Mouse (Mus musculus) hindbrain, embryonic 16.5 days (tissue): ENCODE results near the gene Irf4. TPM values are rescaled to one million over a fixed set of nuclear protein-coding genes. Genes with fewer than 3 reads are reported as not detected.

Source experiments
- ATAC-seq: fragments of 200-750 bp; cut with Nextera tagmentation; 2 replicates; pipeline ENCODE4 v1.8.0; 2017; ENCODE audit warnings: moderate TSS enrichment, moderate library complexity
- H3K27ac ChIP-seq: fragments of 300-500 bp; sonication (generic); 2 replicates; pipeline ENCODE4 v1.5.1; 2014; ENCODE audit warnings: low read depth, mild to moderate bottlenecking, control low read depth, low read length, moderate library complexity
- H3K27me3 ChIP-seq: fragments of 300-500 bp; sonication (generic); replicated peaks from 2 replicates; pipeline ENCODE4 v1.6.1; 2014; ENCODE audit warnings: low read length; ENCODE audit not compliant: control insufficient read depth, insufficient read depth
- H3K36me3 ChIP-seq: fragments of 300-500 bp; sonication (generic); 2 replicates; pipeline ENCODE4 v1.6.1; 2014; ENCODE audit warnings: mild to moderate bottlenecking, low read length, moderate library complexity, mixed read lengths; ENCODE audit not compliant: control insufficient read depth, insufficient read depth
- H3K4me1 ChIP-seq: fragments of 300-500 bp; sonication (generic); 2 replicates; pipeline ENCODE4 v1.6.1; 2014; ENCODE audit warnings: low read depth, low read length; ENCODE audit not compliant: control insufficient read depth, insufficient read depth
- H3K4me2 ChIP-seq: fragments of 300-500 bp; sonication (generic); 2 replicates; pipeline ENCODE4 v1.6.1; 2014; ENCODE audit warnings: mild to moderate bottlenecking, low read length, control low read depth, moderate library complexity
- H3K4me3 ChIP-seq: fragments of 300-500 bp; sonication (generic); 2 replicates; pipeline ENCODE4 v1.5.1; 2014; ENCODE audit warnings: mild to moderate bottlenecking, low read length, control low read depth, moderate library complexity
- H3K9ac ChIP-seq: fragments of 300-500 bp; sonication (generic); 2 replicates; pipeline ENCODE4 v1.6.1; 2014; ENCODE audit warnings: low read depth, mild to moderate bottlenecking, control low read depth, low read length, moderate library complexity
- H3K9me3 ChIP-seq: fragments of 300-500 bp; sonication (generic); 2 replicates; pipeline ENCODE4 v1.6.1; 2014; ENCODE audit warnings: mild to moderate bottlenecking, low read length, moderate library complexity; ENCODE audit not compliant: control insufficient read depth
- WGBS: fragments of 180-500 bp; shearing (Covaris S2); extraction: QIAGEN DNeasy Blood & Tissue Kit; methylation state at CpG from one replicate; pipeline ENCODE4 v1.1.7; 2014; 5-methylcytosine and 5-hydroxymethylcytosine counted together
- polyA plus RNA-seq: library from polyadenylated mRNA; unstranded; fragments of >200 nt; fragmentation: Nextera tagmentation; extraction: Ambion mirVana; gene quantifications from 2 replicates; pipeline ENCODE4 v1.2.1, GENCODE M21; 2015

The Irf4 gene
- polyA plus RNA-seq, 1 experiment from 2014 or later = 0.20 TPM

- no peaks in the 10 kb centered on the region for H3K9me3 ChIP-seq
- 84% methylated on average over 4 of the region's 4 CpGs for WGBS
Observed at GRCm38 (mm10) chr13:30715573-30715972, 33.5 kb upstream of the Irf4 start.

GRCm38 (mm10) chr13:30716611-30717010, 32.4 kb upstream of the Irf4 start:
- no peaks in the 10 kb centered on the region for H3K27me3 ChIP-seq
- ATAC-seq = no peak
- no peak overlapping the region for H3K4me3 ChIP-seq
- no peak overlapping the region for H3K4me2 ChIP-seq
- no peaks in the 10 kb centered on the region for H3K4me1 ChIP-seq
- no peak overlapping the region for H3K9ac ChIP-seq
- no peaks in the 10 kb centered on the region for H3K9me3 ChIP-seq
- no peak overlapping the region for H3K27ac ChIP-seq
- no peaks in the 10 kb centered on the region for H3K36me3 ChIP-seq
- 66% methylated on average over 5 of the region's 5 CpGs for WGBS

More at GRCm38 (mm10) chr13:30715573-30715972, 33.5 kb upstream of the Irf4 start:
- no peak overlapping the region for H3K4me3 ChIP-seq
- H3K27me3 ChIP-seq = no peaks in the 10 kb centered on the region
- no peaks in the 10 kb centered on the region for H3K36me3 ChIP-seq
- H3K4me2 ChIP-seq = no peak overlapping the region
- H3K4me1 ChIP-seq = no peaks in the 10 kb centered on the region
- H3K9ac ChIP-seq = no peak overlapping the region
- no peak overlapping the region for H3K27ac ChIP-seq
- no peak for ATAC-seq

DNA sequence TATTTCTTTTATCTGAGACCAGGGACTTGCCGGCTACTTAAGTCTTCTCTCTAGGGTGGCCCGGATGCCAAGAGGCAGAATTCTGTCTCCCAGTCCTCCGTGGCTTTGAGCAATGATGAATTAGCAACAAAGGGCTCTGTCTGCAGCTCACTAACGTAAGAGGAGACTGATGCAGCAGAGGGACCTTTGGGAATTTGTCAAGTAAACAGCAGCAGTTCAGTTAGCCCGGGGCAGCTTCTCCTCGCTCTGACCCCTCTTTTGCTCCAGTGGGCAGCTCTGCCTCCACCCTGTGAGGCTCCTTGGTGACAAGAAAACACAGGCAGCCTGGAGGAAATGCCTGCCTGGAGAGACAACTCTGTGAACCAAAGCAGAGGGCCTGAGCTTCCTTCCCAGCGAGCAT, 26.4 kb upstream of the Irf4 start:
- peaks cover 4% of the 10 kb centered on the region; the same call in 1 of the 2 replicates for H3K4me1 ChIP-seq
- ATAC-seq = peak; percentile 18; the same call in 1 of the 2 replicates
- no peaks in the 10 kb centered on the region for H3K36me3 ChIP-seq
- WGBS = 13% methylated on average over 7 of the region's 7 CpGs
- no peak overlapping the region for H3K9ac ChIP-seq
- no peaks in the 10 kb centered on the region for H3K27me3 ChIP-seq
- no peak overlapping the region for H3K4me3 ChIP-seq
- H3K27ac ChIP-seq = no peak overlapping the region
- no peak overlapping the region for H3K4me2 ChIP-seq
- H3K9me3 ChIP-seq = no peaks in the 10 kb centered on the region

GRCm38 (mm10) chr13:30723258-30723657, 25.8 kb upstream of the Irf4 start:
- Histone ChIP-seq H3K9ac (no peak overlapping the region), H3K27me3 (no peaks in the 10 kb centered on the region), H3K4me3 (no peak overlapping the region), H3K4me2 (no peak overlapping the region), H3K36me3 (no peaks in the 10 kb centered on the region), H3K9me3 (no peaks in the 10 kb centered on the region), H3K27ac (no peak overlapping the region), H3K4me1 (peaks cover 4% of the 10 kb centered on the region; the same call in 1 of the 2 replicates)
- 68% methylated on average over 5 of the region's 5 CpGs for WGBS
- ATAC-seq = no peak

DNA sequence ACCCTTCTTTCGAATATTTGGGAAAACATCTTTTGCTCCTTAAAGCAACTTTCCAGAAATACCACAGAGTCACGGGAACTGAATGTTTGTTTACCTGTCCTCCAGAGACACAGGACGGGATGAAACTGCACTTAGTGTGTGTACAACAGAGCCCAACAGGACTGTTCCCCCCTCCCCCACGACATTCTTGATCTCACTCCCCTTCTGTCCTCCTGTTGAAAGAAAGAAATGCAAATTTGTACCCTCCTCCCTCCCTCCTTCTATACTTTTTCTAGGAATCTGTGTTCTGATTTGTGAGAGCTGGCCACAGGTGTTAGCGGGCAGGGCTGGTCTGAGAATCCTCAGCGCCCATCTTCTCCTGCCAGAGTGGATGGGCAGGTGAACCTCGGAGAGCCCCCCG, 25.2 kb upstream of the Irf4 start:
- no peak for ATAC-seq
- H3K4me2 ChIP-seq = no peak overlapping the region
- H3K4me1 ChIP-seq = peaks cover 4% of the 10 kb centered on the region; the same call in 1 of the 2 replicates
- no peak overlapping the region for H3K9ac ChIP-seq
- H3K4me3 ChIP-seq = no peak overlapping the region
- no peaks in the 10 kb centered on the region for H3K36me3 ChIP-seq
- WGBS = 64% methylated on average over 8 of the region's 8 CpGs
- H3K9me3 ChIP-seq = no peaks in the 10 kb centered on the region
- no peaks in the 10 kb centered on the region for H3K27me3 ChIP-seq
- H3K27ac ChIP-seq = no peak overlapping the region

DNA sequence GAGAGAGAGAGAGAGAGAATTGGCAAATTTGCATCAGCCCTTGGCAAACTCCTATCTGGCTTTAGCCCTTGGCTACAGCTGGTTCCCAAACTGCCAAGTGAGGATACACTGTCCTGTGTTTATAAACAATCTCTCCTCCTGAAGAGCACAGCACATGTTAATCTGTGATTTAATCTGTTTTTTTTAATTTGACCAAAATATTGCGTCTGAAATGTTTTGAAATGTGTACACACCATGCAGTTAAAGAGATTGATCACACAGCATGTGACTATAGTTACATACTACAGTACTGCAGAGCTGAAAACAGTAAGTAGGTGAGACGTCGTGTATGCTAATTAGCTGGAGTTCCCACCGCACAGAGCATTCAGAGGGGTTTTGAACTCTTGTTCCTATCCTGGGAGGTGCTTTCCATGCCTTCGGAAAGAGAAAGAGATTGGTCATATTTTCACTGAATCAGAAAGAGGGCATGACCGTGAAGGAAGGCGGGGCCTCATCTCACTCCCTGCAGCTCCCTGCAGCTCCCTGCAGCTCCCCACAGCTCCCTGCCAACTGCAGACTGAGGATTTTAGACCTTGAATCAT, 24.2 kb upstream of the Irf4 start:
- Histone ChIP-seq H3K9me3 (no peaks in the 10 kb centered on the region), H3K4me3 (no peak overlapping the region), H3K27ac (no peak overlapping the region), H3K4me2 (peak overlapping the region; percentile 22), H3K4me1 (peaks cover 4% of the 10 kb centered on the region; the same call in 1 of the 2 replicates), H3K36me3 (no peaks in the 10 kb centered on the region), H3K9ac (no peak overlapping the region), H3K27me3 (no peaks in the 10 kb centered on the region)
- WGBS = 20% methylated on average over 7 of the region's 7 CpGs
- peak; percentile 74 for ATAC-seq

- Histone ChIP-seq H3K27ac (no peak overlapping the region), H3K9me3 (no peaks in the 10 kb centered on the region), H3K4me1 (peaks cover 4% of the 10 kb centered on the region; the same call in 1 of the 2 replicates), H3K27me3 (no peaks in the 10 kb centered on the region), H3K9ac (no peak overlapping the region), H3K36me3 (no peaks in the 10 kb centered on the region), H3K4me3 (no peak overlapping the region), H3K4me2 (no peak overlapping the region)
- ATAC-seq = no peak
- WGBS = 86% methylated on average over 4 of the region's 4 CpGs
Observed at GRCm38 (mm10) chr13:30726879-30727278, 22.1 kb upstream of the Irf4 start.

DNA sequence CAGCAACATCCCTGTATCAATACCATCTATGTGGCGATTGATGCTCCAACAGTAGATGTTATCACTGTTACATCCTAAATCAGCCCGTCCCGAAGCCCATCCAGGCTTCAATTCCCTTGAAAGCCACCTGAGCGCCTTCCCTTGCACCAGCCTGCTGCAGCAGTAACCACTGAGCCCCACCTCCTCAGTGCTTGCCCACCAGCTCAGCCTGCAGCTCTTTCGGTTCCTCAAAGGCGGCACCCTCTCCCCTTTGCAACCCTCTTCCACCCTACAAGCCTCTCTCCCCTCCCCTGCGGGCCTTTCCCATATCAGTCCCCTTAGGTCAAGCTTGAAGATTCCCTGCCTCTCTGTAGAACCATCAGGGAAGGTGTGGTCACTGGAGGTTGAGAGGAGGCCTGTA, 20.9 kb upstream of the Irf4 start:
- H3K36me3 ChIP-seq = no peaks in the 10 kb centered on the region
- H3K27ac ChIP-seq = no peak overlapping the region
- no peaks in the 10 kb centered on the region for H3K9me3 ChIP-seq
- no peak overlapping the region for H3K4me3 ChIP-seq
- H3K4me1 ChIP-seq = no peaks in the 10 kb centered on the region; the same call in 1 of the 2 replicates
- no peak for ATAC-seq
- 97% methylated on average over 7 of the region's 7 CpGs for WGBS
- no peak overlapping the region for H3K9ac ChIP-seq
- H3K4me2 ChIP-seq = no peak overlapping the region
- no peaks in the 10 kb centered on the region for H3K27me3 ChIP-seq

- Histone ChIP-seq H3K4me3 (no peak overlapping the region), H3K27me3 (no peaks in the 10 kb centered on the region), H3K9me3 (no peaks in the 10 kb centered on the region), H3K27ac (no peak overlapping the region), H3K4me2 (no peak overlapping the region), H3K4me1 (no peaks in the 10 kb centered on the region; the same call in 1 of the 2 replicates), H3K36me3 (no peaks in the 10 kb centered on the region), H3K9ac (no peak overlapping the region)
- WGBS = 66% methylated on average over 6 of the region's 6 CpGs
- no peak for ATAC-seq
Observed at GRCm38 (mm10) chr13:30729245-30729644, 19.8 kb upstream of the Irf4 start.
